Comparison of ENCODE assay signal across 11 mouse cellular contexts in genomic region chr17:93409329-93409728, GRCm38 (mm10).
A peak's percentile ranks its signal among the peaks of the same experiment; 100 is the strongest.
DNase-seq lines count a peak whose midpoint lies in the region; ATAC-seq and TF ChIP-seq lines count a peak whose summit lies in the region.
"Had no signal": no experiment of that assay in that cellular context is flagged by ENCODE, and none has a peak within 500 bp of the region (broad histone marks: within the 10 kb centered on the region; RNA-seq: fewer than 3 reads in every experiment).

No protein-coding gene starts in this region.

- ATAC-seq in forebrain, embryonic 15.5 days (replicated peaks), result peak; percentile 94
- ATAC-seq: inflammation-experienced regulatory T-cells, adult 6 months had no signal

- H3K9me3 ChIP-seq in forebrain, embryonic 15.5 days, result no peaks in the 10 kb centered on the region
- H3K9me3 ChIP-seq: liver, embryonic 13.5 days had no signal

- H3K4me3 ChIP-seq in left cerebral cortex, adult 2 months, result no peak overlapping the region
- no peak overlapping the region for H3K4me3 ChIP-seq in forebrain, embryonic 15.5 days
- H3K4me3 ChIP-seq: liver, embryonic 13.5 days had no signal

- TF ChIP-seq CTCF in left cerebral cortex, adult 2 months (IDR thresholded peaks at IDR 0.05), result no peak

- H3K36me3 ChIP-seq in forebrain, embryonic 15.5 days, result no peaks in the 10 kb centered on the region
- H3K36me3 ChIP-seq: liver, embryonic 13.5 days had no signal

- no peak overlapping the region for H3K27ac ChIP-seq in left cerebral cortex, adult 2 months
- H3K27ac ChIP-seq in forebrain, embryonic 15.5 days (replicated peaks), result no peak overlapping the region
- H3K27ac ChIP-seq: liver, embryonic 13.5 days had no signal

- DNase-seq in left cerebral cortex, adult 2 months (ENCODE audit: extremely low spot score in 1 of 2, low spot score in 2 of 2), result peak; percentile 11 to 19
- DNase-seq in left cerebral cortex, adult 11 months (ENCODE audit: low spot score), result no peak
- peak; percentile 2 to 10 for DNase-seq in left cerebral cortex, postnatal 14 days (ENCODE audit: low spot score in 2 of 2)
- peak; percentile 26 for DNase-seq in retina, embryonic 14.5 days (ENCODE audit: low spot score)
- no peak for DNase-seq in kidney, adult 18-20 months
- no peak for DNase-seq in gastrocnemius, adult 8-10 months (ENCODE audit: low spot score in 2 of 2)
- no peak for DNase-seq in adipocyte (ENCODE audit: low spot score)
- DNase-seq: heart, adult 11 months; liver, embryonic 13.5 days had no signal

- H3K4me1 ChIP-seq in forebrain, embryonic 15.5 days, result peaks cover 3% of the 10 kb centered on the region; the same call in 1 of the 2 replicates
- H3K4me1 ChIP-seq: liver, embryonic 13.5 days had no signal

- H3K4me2 ChIP-seq in forebrain, embryonic 15.5 days (replicated peaks), result no peak overlapping the region
- H3K4me2 ChIP-seq: liver, embryonic 13.5 days had no signal

- no peaks in the 10 kb centered on the region for H3K27me3 ChIP-seq in forebrain, embryonic 15.5 days
- H3K27me3 ChIP-seq: liver, embryonic 13.5 days had no signal

- intact Hi-C loops in left cerebral cortex, adult 2 months (cut with DNase I), result no loop called here
- intact Hi-C loops in left cerebral cortex, postnatal 14 days (cut with DNase I), result no loop called here

- WGBS in forebrain, embryonic 15.5 days, result 31% methylated on average over 1 of the region's 1 CpGs

- H3K9ac ChIP-seq in forebrain, embryonic 15.5 days (replicated peaks), result no peak overlapping the region
- H3K9ac ChIP-seq: liver, embryonic 13.5 days had no signal

Comparison
In these comparisons a context has a peak if more than half of its experiments do, and no peak if none do; other contexts are left out.
1. DNase-seq: peak in left cerebral cortex, adult 2 months (2 of 2), left cerebral cortex, postnatal 14 days (2 of 2) and retina, embryonic 14.5 days (single experiment); none in left cerebral cortex, adult 11 months (single experiment), kidney, adult 18-20 months (single experiment), gastrocnemius, adult 8-10 months (0 of 2) and adipocyte (single experiment).